Mouse (Mus musculus): ENCODE measurements at regions not wholly inside any gene's neighbourhood (a gene's known extent, or its start where the extent isn't known, plus 50 kb on each side); places are given as distances from the start of the nearest gene placed in this dataset.

GRCm38 (mm10) chr4:31557261-31557660, 406.6 kb upstream of the Map3k7 start:
- TF ChIP-seq CTCF (IDR thresholded peaks at IDR 0.05) (no peak), EP300 (IDR thresholded peaks at IDR 0.05) (no peak)

Data from lung, postnatal 0 days (tissue).